Mouse (Mus musculus) intestine, embryonic 16.5 days (tissue): ENCODE results near the gene Ddx24. TPM values are rescaled to one million over a fixed set of nuclear protein-coding genes. Genes with fewer than 3 reads are reported as not detected.
A peak's percentile ranks its signal among the peaks of the same experiment; 100 is the strongest.

Experiments used
- ATAC-seq: fragments of 200-750 bp; cut with Nextera tagmentation; 2 replicates; pipeline ENCODE4 v1.8.0; 2017; ENCODE audit warnings: moderate TSS enrichment, moderate library complexity
- H3K27ac ChIP-seq: fragments of 300-500 bp; sonication (generic); 2 replicates; pipeline ENCODE4 v1.5.1; 2014; ENCODE audit warnings: mild to moderate bottlenecking, low read length
- H3K27me3 ChIP-seq: fragments of 300-500 bp; sonication (generic); replicated peaks from 2 replicates; pipeline ENCODE4 v1.6.1; 2014; ENCODE audit warnings: low read length, control low read depth, mixed read lengths; ENCODE audit not compliant: control insufficient read depth, insufficient read depth
- H3K36me3 ChIP-seq: fragments of 300-500 bp; sonication (generic); 2 replicates; pipeline ENCODE4 v1.6.1; 2014; ENCODE audit warnings: low read length, control low read depth; ENCODE audit not compliant: control insufficient read depth, insufficient read depth
- H3K4me1 ChIP-seq: fragments of 300-500 bp; sonication (generic); 2 replicates; pipeline ENCODE4 v1.6.1; 2014; ENCODE audit warnings: low read length, control low read depth, mixed read lengths; ENCODE audit not compliant: control insufficient read depth, insufficient read depth
- H3K4me2 ChIP-seq: fragments of 300-500 bp; sonication (generic); 2 replicates; pipeline ENCODE4 v1.6.1; 2014; ENCODE audit warnings: low read depth, low read length, control low read depth
- H3K4me3 ChIP-seq: fragments of 300-500 bp; sonication (generic); 2 replicates; pipeline ENCODE4 v1.5.1; 2014; ENCODE audit warnings: mild to moderate bottlenecking, low read length
- H3K9ac ChIP-seq: fragments of 300-500 bp; sonication (generic); 2 replicates; pipeline ENCODE4 v1.6.1; 2014; ENCODE audit warnings: low read depth, low read length
- H3K9me3 ChIP-seq: fragments of 300-500 bp; sonication (generic); 2 replicates; pipeline ENCODE4 v1.6.1; 2016; ENCODE audit warnings: low read length, control low read depth; ENCODE audit not compliant: control insufficient read depth
- WGBS: fragments of 180-500 bp; shearing (Covaris S2); extraction: QIAGEN DNeasy Blood & Tissue Kit; methylation state at CpG from one replicate; pipeline ENCODE4 v1.1.7; 2014; 5-methylcytosine and 5-hydroxymethylcytosine counted together
- polyA plus RNA-seq: library from polyadenylated mRNA; unstranded; fragments of >200 nt; fragmentation: Nextera tagmentation; extraction: Ambion mirVana; gene quantifications from 2 replicates; pipeline ENCODE4 v1.2.1, GENCODE M21; 2015

Ddx24 gene
- polyA plus RNA-seq, 1 experiment from 2014 or later, result 85.0 TPM

DNA sequence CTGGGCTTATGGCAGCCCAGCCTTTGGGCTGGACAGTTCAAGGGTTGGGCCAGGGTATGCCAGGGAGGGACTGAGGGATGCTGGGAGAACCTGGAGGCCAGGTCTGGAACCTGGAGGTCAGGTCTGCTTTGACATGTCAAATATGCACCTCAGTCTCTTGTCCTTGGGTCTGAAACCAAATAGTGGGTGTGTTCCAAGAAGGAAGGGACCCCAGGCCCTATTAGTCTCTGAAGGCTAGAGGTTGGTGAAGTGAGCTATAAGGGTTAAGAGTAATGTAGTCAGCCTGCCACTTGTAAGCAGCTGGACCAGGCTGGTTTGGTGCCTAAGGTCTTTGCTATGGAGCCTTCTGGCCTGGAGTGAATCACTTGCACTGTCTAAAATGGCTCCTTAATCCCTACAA, 9.2 kb upstream of the Ddx24 start:
- no peak overlapping the region for H3K9ac ChIP-seq
- no peak overlapping the region for H3K4me3 ChIP-seq
- peak overlapping the region; percentile 78; the same call in 1 of the 2 replicates for H3K27ac ChIP-seq
- ATAC-seq, result 0 out of 2 replicates have a peak, but pooled peaks have one; percentile 15
- H3K9me3 ChIP-seq, result no peaks in the 10 kb centered on the region
- H3K27me3 ChIP-seq, result no peaks in the 10 kb centered on the region
- 0 out of 2 replicates have a peak, but pooled peaks cover 3% of the 10 kb centered on the region for H3K4me1 ChIP-seq
- no peaks in the 10 kb centered on the region for H3K36me3 ChIP-seq
- H3K4me2 ChIP-seq, result peak overlapping the region; percentile 39

DNA sequence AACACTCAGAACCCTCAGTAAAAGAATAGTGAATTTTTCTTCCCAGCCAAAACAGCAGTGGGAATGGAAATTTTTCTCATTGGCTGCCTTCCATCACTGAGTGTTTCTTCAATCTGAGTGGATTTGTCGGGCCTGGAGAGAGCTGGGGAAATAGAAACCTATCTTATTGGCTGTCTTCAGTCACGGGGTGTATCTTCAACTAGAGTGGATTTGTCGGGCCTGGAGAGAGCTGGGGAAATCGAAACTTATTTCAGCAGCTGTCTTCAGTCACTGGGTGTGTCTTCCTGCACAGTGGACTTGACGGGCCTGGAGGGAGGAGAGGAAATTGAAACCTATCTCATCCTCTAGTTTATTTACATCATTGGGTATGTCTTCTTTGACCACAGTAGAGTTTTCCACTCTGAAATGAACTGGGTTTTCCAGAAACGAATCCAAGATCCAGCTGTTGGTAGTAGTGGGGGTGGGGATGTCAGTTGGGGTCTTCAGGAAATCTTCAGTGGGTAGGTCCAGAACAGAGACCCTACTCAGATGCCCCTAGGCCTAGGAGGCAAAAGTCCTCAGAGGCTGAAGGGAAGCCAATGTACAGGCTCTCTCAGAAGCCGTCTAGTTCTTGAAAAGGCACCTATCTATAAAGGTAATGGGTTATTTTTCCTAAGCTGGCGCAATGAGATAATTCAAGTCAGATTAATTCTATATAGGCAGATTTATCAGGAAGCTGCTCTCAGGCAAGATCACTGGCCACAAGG, 8.5 kb upstream of the Ddx24 start, which contains the start of gene Ifi27:
Gene Ifi27 (plus strand): TSS at position 226 of the 746 bp plus-strand sequence.
- H3K27me3 ChIP-seq, result no peaks in the 10 kb centered on the region
- 0 out of 2 replicates have a peak, but pooled peaks cover 3% of the 10 kb centered on the region for H3K4me1 ChIP-seq
- 44% methylated on average over 8 of the region's 8 CpGs for WGBS
- no peaks in the 10 kb centered on the region for H3K9me3 ChIP-seq
- H3K4me2 ChIP-seq, result peak within 1 kb of the TSS; percentile 39
- H3K4me3 ChIP-seq, result peak within 1 kb of the TSS; percentile 23
- peak; percentile 96 for ATAC-seq
- peak within 1 kb of the TSS; percentile 78 for H3K27ac ChIP-seq
- H3K36me3 ChIP-seq, result no peaks in the 10 kb centered on the region
- peak within 1 kb of the TSS; percentile 38; the same call in 1 of the 2 replicates for H3K9ac ChIP-seq

DNA sequence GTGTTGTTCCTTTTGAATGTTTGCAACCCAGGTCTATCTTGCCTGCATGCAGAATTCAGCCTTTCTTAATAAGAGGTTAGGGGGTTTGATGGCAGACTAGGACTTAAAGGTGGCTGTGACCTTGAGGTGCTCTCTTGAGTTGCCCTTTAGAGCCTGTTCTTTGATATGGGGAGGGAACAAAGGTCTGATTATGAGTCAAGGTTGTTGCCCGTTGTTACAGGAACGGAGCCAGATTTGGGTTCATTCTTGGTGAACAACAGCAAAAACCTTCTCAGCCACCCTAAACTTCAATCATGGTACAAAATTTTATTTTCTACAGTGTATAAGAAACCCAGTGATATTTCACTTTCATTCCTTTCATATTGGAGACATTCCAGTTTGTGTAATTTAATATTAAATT, 7.8 kb upstream of the Ddx24 start:
- 0 out of 2 replicates have a peak overlapping the region, but pooled peaks have one; percentile 49 for H3K27ac ChIP-seq
- no peak overlapping the region for H3K9ac ChIP-seq
- WGBS, result 76% methylated on average over 2 of the region's 2 CpGs
- H3K9me3 ChIP-seq, result no peaks in the 10 kb centered on the region
- no peak overlapping the region for H3K4me2 ChIP-seq
- H3K4me3 ChIP-seq, result no peak overlapping the region
- no peaks in the 10 kb centered on the region for H3K36me3 ChIP-seq
- no peaks in the 10 kb centered on the region for H3K27me3 ChIP-seq
- H3K4me1 ChIP-seq, result 0 out of 2 replicates have a peak, but pooled peaks cover 3% of the 10 kb centered on the region
- ATAC-seq, result no peak

DNA sequence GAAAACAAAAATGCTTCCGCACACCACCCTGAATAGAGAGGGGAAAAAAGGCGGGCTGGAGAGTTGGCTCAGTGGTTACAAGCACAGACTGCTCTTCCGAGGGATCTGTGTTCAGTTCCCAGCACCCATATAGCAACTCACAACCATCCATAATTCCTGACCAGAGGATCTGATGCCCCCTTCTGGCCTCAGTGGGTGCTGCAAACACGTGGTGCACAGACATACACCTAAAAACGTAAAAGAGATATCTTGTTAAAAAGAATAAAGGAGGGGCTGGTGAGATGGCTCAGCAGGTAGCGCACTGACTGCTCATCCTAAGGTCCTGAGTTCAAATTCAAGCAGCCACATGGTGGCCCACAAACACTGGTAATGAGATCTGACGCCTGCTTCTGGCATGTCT, 1.1 kb upstream of the Ddx24 start:
- Histone ChIP-seq H3K4me3 (no peak overlapping the region), H3K27me3 (no peaks in the 10 kb centered on the region), H3K9me3 (no peaks in the 10 kb centered on the region), H3K9ac (no peak overlapping the region), H3K36me3 (peaks cover 6% of the 10 kb centered on the region; the same call in 1 of the 2 replicates), H3K4me2 (no peak overlapping the region), H3K27ac (no peak overlapping the region), H3K4me1 (peaks cover 21% of the 10 kb centered on the region)
- ATAC-seq, result no peak
- 91% methylated on average over 7 of the region's 7 CpGs for WGBS

DNA sequence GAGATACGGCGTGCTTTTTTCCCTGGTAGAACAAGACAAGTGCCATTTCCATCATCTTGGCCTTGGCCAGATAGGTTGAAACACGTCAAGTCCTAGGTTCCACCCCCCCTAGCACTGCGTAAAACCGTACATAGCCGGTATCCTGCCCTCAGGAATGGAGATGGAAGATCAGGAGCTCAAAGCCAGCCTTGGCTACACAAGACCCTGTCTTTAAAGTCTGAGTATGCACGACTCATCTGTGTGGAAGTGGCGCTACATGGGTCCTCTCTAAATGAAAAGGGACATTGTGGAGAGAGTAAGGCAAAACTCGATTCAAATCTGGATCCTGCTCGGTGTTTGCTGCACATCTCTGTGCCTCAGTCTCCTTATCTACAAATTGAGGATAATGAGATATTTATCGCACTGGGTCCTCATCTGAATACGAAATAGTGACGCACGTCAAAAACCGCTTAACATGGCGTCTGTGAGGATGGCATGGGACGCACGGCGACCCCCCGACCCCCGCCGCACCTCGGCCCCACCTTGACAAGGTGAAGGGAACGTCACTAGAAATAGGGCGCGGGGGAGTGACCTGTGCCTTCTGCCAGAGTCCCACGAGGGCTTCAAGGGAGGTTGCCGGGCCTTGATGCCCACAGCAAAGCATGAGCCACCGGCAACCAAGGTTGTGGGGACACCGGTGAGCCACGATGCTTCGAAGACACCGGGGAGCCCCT, 458 bp downstream of the Ddx24 start:
- peak overlapping the region; percentile 83 for H3K9ac ChIP-seq
- H3K27ac ChIP-seq, result no peak overlapping the region
- no peak; the same call in 1 of the 2 replicates for ATAC-seq
- H3K4me3 ChIP-seq, result peak overlapping the region; percentile 89
- peaks cover 26% of the 10 kb centered on the region for H3K4me1 ChIP-seq
- H3K36me3 ChIP-seq, result peaks cover 6% of the 10 kb centered on the region; the same call in 1 of the 2 replicates
- WGBS, result 8% methylated on average over 33 of the region's 33 CpGs
- H3K9me3 ChIP-seq, result no peaks in the 10 kb centered on the region
- H3K27me3 ChIP-seq, result no peaks in the 10 kb centered on the region
- H3K4me2 ChIP-seq, result peak overlapping the region; percentile 89

DNA sequence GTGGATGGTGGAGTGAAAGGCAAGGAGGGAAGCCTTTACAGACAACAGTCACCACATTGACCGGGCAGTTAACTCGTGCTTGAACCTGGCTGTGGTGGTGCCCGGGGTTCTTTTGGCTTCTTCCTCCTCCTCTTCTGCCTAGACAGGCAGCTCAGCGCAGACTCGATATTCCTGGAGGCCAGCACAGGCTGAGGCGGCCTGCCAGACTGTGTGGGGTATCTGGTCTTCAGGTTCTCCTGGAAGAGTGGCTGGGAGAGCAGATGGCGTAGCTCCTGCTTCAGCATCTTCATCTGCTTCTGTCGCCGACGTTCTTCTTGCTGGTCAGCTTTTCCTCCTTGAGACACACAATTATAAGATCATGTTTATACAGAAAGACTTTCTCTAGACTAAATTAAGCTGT, 17.5 kb downstream of the Ddx24 start:
- no peak for ATAC-seq
- 94% methylated on average over 10 of the region's 10 CpGs for WGBS
- Histone ChIP-seq H3K4me3 (no peak overlapping the region), H3K9ac (no peak overlapping the region), H3K27me3 (no peaks in the 10 kb centered on the region), H3K36me3 (peaks cover 30% of the 10 kb centered on the region), H3K4me1 (no peaks in the 10 kb centered on the region), H3K27ac (no peak overlapping the region), H3K4me2 (no peak overlapping the region), H3K9me3 (no peaks in the 10 kb centered on the region)

DNA sequence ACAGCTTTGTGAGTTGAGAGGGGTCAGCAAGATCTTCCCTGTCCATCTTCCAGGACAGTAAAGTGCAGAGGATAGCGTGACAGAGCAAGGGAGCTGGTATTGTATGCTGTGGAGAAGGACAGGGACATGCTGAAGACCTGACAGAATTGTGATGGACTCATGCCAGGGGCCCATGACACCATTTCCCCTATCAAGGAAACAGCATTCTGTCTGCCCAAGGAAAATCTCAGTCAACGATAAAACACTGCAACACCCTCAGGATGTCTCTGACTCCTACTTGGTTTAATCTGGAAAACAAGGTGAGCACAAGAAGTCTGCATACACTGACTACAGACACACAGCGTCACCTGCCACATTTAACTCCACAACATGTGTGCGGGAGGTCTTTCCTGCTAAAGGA, 17.9 kb downstream of the Ddx24 start, which contains the start of gene 9330161L09Rik:
Gene 9330161L09Rik (minus strand): TSS at position 101 of the 400 bp plus-strand sequence.
- no peak within 1 kb of the TSS for H3K4me2 ChIP-seq
- H3K9ac ChIP-seq, result no peak within 1 kb of the TSS
- no peak within 1 kb of the TSS for H3K4me3 ChIP-seq
- peaks cover 27% of the 10 kb centered on the region for H3K36me3 ChIP-seq
- H3K27me3 ChIP-seq, result no peaks in the 10 kb centered on the region
- H3K4me1 ChIP-seq, result no peaks in the 10 kb centered on the region
- no peak for ATAC-seq
- no peak within 1 kb of the TSS for H3K27ac ChIP-seq
- H3K9me3 ChIP-seq, result no peaks in the 10 kb centered on the region
- 95% methylated on average over 4 of the region's 4 CpGs for WGBS

DNA sequence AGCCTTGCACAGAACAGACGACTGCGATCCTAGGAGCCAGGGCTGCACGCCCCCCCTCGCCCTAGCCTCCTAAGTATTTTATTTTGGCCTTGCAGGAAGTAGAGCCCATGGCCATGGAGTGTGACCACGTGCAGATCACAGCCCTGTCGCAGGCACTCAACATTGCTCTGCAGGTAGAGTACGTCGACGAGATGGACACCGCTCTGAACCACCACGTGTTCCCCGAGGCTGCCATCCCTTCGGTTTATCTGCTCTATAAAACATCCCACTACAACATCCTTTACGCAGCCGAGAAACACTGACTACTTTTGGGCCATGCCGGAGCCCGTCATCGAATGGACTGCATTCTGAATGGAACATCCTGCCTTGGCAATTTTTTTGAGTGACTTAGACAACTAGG, 21.5 kb downstream of the Ddx24 start:
- H3K36me3 ChIP-seq, result peaks cover 12% of the 10 kb centered on the region
- no peak overlapping the region for H3K27ac ChIP-seq
- no peak overlapping the region for H3K9ac ChIP-seq
- H3K9me3 ChIP-seq, result no peaks in the 10 kb centered on the region
- 85% methylated on average over 18 of the region's 18 CpGs for WGBS
- no peaks in the 10 kb centered on the region for H3K4me1 ChIP-seq
- no peak overlapping the region for H3K4me2 ChIP-seq
- no peak overlapping the region for H3K4me3 ChIP-seq
- ATAC-seq, result no peak
- H3K27me3 ChIP-seq, result no peaks in the 10 kb centered on the region

DNA sequence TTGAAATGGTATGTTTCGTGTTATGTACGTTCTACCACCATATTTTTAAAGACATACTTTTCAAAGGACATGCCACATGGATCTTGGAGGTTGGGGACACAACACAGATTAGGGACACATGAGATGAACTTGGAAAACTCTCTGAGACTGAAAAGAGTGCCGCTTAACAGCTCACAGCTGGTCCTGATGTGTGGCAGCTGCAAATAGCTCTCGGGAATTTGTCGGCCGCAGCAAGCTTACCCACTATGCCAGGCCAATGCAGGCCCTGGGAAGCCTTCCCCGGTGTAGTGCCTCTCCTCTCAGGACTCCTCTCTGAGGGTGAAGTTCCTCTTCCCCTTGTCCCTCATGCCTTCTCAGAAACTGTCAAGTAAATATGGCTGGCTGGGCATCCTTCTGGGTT, 28.9 kb downstream of the Ddx24 start:
- H3K9ac ChIP-seq, result no peak overlapping the region
- ATAC-seq, result no peak
- no peaks in the 10 kb centered on the region for H3K27me3 ChIP-seq
- H3K4me3 ChIP-seq, result no peak overlapping the region
- no peak overlapping the region for H3K27ac ChIP-seq
- peaks cover 6% of the 10 kb centered on the region; the same call in 1 of the 2 replicates for H3K4me1 ChIP-seq
- H3K4me2 ChIP-seq, result no peak overlapping the region
- no peaks in the 10 kb centered on the region for H3K36me3 ChIP-seq
- no peaks in the 10 kb centered on the region for H3K9me3 ChIP-seq
- WGBS, result 75% methylated on average over 7 of the region's 7 CpGs
